Mouse (Mus musculus) 416B (cell line): ENCODE data around the gene Tomm6.
A peak's percentile ranks its signal among the peaks of the same experiment; 100 is the strongest.

Experiments
- DNase-seq: peaks from one replicate; pipeline ENCODE4 v3.0.0; 2011; ENCODE audit warnings: low read depth

Gene Tomm6

DNA sequence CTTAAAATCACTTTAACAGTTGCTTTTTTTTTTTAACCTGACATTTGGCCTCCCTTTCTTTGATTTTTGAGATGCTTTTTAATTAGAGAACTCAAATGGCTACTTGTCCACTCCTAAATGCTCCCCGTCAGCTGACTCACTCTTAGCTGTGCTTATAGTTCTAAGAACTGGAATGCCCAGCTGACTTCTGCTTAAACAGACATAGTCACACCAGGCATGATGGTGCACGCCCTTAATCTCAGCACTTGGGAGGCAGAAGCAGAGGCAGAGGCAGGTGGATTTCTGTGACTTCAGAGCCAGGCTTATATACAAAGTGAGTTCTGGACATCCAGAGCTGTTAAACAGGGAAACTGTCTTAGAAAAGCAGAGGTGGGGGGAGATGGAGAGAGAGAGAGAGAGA, 36.2 kb downstream of the Tomm6 start:
- DNase-seq = no peak

DNA sequence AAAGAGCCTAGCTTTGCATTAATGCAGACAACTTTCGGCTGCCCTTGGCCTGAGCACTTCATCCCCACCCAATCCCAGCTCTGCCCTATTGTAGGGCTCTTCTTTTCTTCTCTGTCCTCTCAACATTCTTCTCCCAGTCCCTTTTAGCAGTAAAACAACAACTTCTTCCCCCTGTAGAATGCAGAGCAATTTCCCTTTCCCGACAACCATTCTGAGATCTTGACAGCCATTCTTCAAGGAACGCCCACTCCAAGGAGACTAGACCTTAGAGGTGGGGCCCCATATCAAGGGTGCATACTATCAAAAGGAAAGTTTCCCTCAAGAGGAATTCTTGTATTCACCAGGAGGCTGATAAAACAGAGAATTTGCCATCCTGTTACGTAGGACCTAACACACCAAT, 39.2 kb downstream of the Tomm6 start:
- no peak for DNase-seq

- peak; percentile 93 for DNase-seq
These were observed 41.5 kb downstream of the Tomm6 start for GRCm38 (mm10) chr17:47646683-47647082.

GRCm38 (mm10) chr17:47642992-47643391, 45.2 kb downstream of the Tomm6 start:
- DNase-seq = peak; percentile 49
